Mouse (Mus musculus) liver, postnatal 0 days (tissue): Measurements from ENCODE around the gene Dcun1d4.

Source experiments
- CTCF ChIP-seq: sonication (generic); IDR thresholded peaks from 2 replicates; pipeline ENCODE4 v1.5.1; 2016; ENCODE audit warnings: antibody characterized with exemption, low read depth
- EP300 ChIP-seq: IDR thresholded peaks from 2 replicates; pipeline ENCODE4 v1.6.1; 2016; ENCODE audit warnings: antibody characterized with exemption, low read depth, mild to moderate bottlenecking

GRCm38 (mm10) chr5:73574616-73575015 lies 93.8 kb downstream of the Dcun1d4 start:
- TF ChIP-seq CTCF (no peak), EP300 (no peak)
